Mouse (Mus musculus): ENCODE data around the gene Zfp131.

- TF ChIP-seq POLR2A (IDR thresholded peaks at IDR 0.05; ENCODE audit: borderline replicate concordance, low read depth, low read length) = no peak
- TF ChIP-seq CTCF (IDR thresholded peaks at IDR 0.05; ENCODE audit: low read depth, low read length) = no peak
Observed at GRCm38 (mm10) chr13:119743470-119743869, 47.2 kb downstream of the Zfp131 start.
